Mouse (Mus musculus): ENCODE results near the gene Pcbp1.

Pcbp1 gene

GRCm38 (mm10) chr6:86503513-86503912 lies 22.6 kb downstream of the Pcbp1 start:
- TF ChIP-seq POU5F1 (IDR thresholded peaks at IDR 0.05; ENCODE audit: borderline replicate concordance, low read length) (no peak), NANOG (IDR thresholded peaks at IDR 0.05; ENCODE audit: borderline replicate concordance, low read length) (no peak), CTCF (conservative IDR thresholded peaks at IDR 0.05; ENCODE audit: low read length) (no peak)
- H3K27me3 ChIP-seq (ENCODE audit: insufficient read depth, low read length) = no peaks in the 10 kb centered on the region
- H3K4me1 ChIP-seq (replicated peaks; ENCODE audit: low read depth, low read length) = peaks cover 73% of the 10 kb centered on the region
- H3K4me3 ChIP-seq (replicated peaks; ENCODE audit: low read length) = no peak overlapping the region
- H3K9me3 ChIP-seq (ENCODE audit: low read length) = no peaks in the 10 kb centered on the region
- H3K36me3 ChIP-seq (ENCODE audit: insufficient read depth, low read length) = peaks cover 8% of the 10 kb centered on the region

- H3K27me3 ChIP-seq (ENCODE audit: insufficient read depth, low read length) = no peaks in the 10 kb centered on the region
- peaks cover 65% of the 10 kb centered on the region for H3K4me1 ChIP-seq (replicated peaks; ENCODE audit: low read depth, low read length)
- H3K9me3 ChIP-seq (ENCODE audit: low read length) = no peaks in the 10 kb centered on the region
- H3K4me3 ChIP-seq (replicated peaks; ENCODE audit: low read length) = peak overlapping the region; percentile 32
- peaks cover 8% of the 10 kb centered on the region for H3K36me3 ChIP-seq (ENCODE audit: insufficient read depth, low read length)
- TF ChIP-seq POU5F1 (IDR thresholded peaks at IDR 0.05; ENCODE audit: borderline replicate concordance, low read length) (no peak), NANOG (IDR thresholded peaks at IDR 0.05; ENCODE audit: borderline replicate concordance, low read length) (no peak), CTCF (conservative IDR thresholded peaks at IDR 0.05; ENCODE audit: low read length) (no peak)
Measured at GRCm38 (mm10) chr6:86499571-86500109, 26.5 kb downstream of the Pcbp1 start.

- H3K4me3 ChIP-seq (replicated peaks; ENCODE audit: low read length) = peak overlapping the region; percentile 79
Measured at GRCm38 (mm10) chr6:86497942-86498732, 28.0 kb downstream of the Pcbp1 start.

GRCm38 (mm10) chr6:86497071-86497815 lies 28.9 kb downstream of the Pcbp1 start:
- Histone ChIP-seq H3K4me1 (replicated peaks; ENCODE audit: low read depth, low read length) (peaks cover 69% of the 10 kb centered on the region), H3K36me3 (ENCODE audit: insufficient read depth, low read length) (peaks cover 8% of the 10 kb centered on the region), H3K9me3 (ENCODE audit: low read length) (no peaks in the 10 kb centered on the region), H3K4me3 (replicated peaks; ENCODE audit: low read length) (peak overlapping the region; percentile 79), H3K27me3 (ENCODE audit: insufficient read depth, low read length) (no peaks in the 10 kb centered on the region)
- 0 out of 2 replicates have a peak, but pooled peaks have one; percentile 7 for TF ChIP-seq CTCF (conservative IDR thresholded peaks at IDR 0.05; ENCODE audit: low read length)
- no peak for TF ChIP-seq NANOG (IDR thresholded peaks at IDR 0.05; ENCODE audit: borderline replicate concordance, low read length)
- no peak for TF ChIP-seq POU5F1 (IDR thresholded peaks at IDR 0.05; ENCODE audit: borderline replicate concordance, low read length)

More at GRCm38 (mm10) chr6:86497942-86498732, 28.0 kb downstream of the Pcbp1 start:
- no peak for TF ChIP-seq POU5F1 (IDR thresholded peaks at IDR 0.05; ENCODE audit: borderline replicate concordance, low read length)
- no peak for TF ChIP-seq CTCF (conservative IDR thresholded peaks at IDR 0.05; ENCODE audit: low read length)
- TF ChIP-seq NANOG (IDR thresholded peaks at IDR 0.05; ENCODE audit: borderline replicate concordance, low read length) = no peak
- H3K27me3 ChIP-seq (ENCODE audit: insufficient read depth, low read length) = no peaks in the 10 kb centered on the region
- H3K4me1 ChIP-seq (replicated peaks; ENCODE audit: low read depth, low read length) = peaks cover 63% of the 10 kb centered on the region
- peaks cover 8% of the 10 kb centered on the region for H3K36me3 ChIP-seq (ENCODE audit: insufficient read depth, low read length)
- H3K9me3 ChIP-seq (ENCODE audit: low read length) = no peaks in the 10 kb centered on the region

- peaks cover 4% of the 10 kb centered on the region for H3K36me3 ChIP-seq (ENCODE audit: insufficient read depth, low read length)
- H3K27me3 ChIP-seq (ENCODE audit: insufficient read depth, low read length) = no peaks in the 10 kb centered on the region
- TF ChIP-seq POU5F1 (IDR thresholded peaks at IDR 0.05; ENCODE audit: borderline replicate concordance, low read length) = no peak
- no peaks in the 10 kb centered on the region for H3K9me3 ChIP-seq (ENCODE audit: low read length)
- H3K4me1 ChIP-seq (replicated peaks; ENCODE audit: low read depth, low read length) = peaks cover 69% of the 10 kb centered on the region
- peak overlapping the region; percentile 79 for H3K4me3 ChIP-seq (replicated peaks; ENCODE audit: low read length)
Measured at GRCm38 (mm10) chr6:86496585-86496984, 29.5 kb downstream of the Pcbp1 start.

GRCm38 (mm10) chr6:86496127-86496526 lies 30.0 kb downstream of the Pcbp1 start:
- no peaks in the 10 kb centered on the region for H3K27me3 ChIP-seq (ENCODE audit: insufficient read depth, low read length)
- H3K9me3 ChIP-seq (ENCODE audit: low read length) = no peaks in the 10 kb centered on the region
- peaks cover 71% of the 10 kb centered on the region for H3K4me1 ChIP-seq (replicated peaks; ENCODE audit: low read depth, low read length)
- peaks cover 4% of the 10 kb centered on the region; the same call in 1 of the 2 replicates for H3K36me3 ChIP-seq (ENCODE audit: insufficient read depth, low read length)
- H3K4me3 ChIP-seq (replicated peaks; ENCODE audit: low read length) = peak overlapping the region; percentile 79
- TF ChIP-seq NANOG (IDR thresholded peaks at IDR 0.05; ENCODE audit: borderline replicate concordance, low read length) (no peak), CTCF (conservative IDR thresholded peaks at IDR 0.05; ENCODE audit: low read length) (no peak)

- TF ChIP-seq CTCF (conservative IDR thresholded peaks at IDR 0.05; ENCODE audit: low read length) = no peak
- no peak for TF ChIP-seq NANOG (IDR thresholded peaks at IDR 0.05; ENCODE audit: borderline replicate concordance, low read length)
- no peak for TF ChIP-seq POU5F1 (IDR thresholded peaks at IDR 0.05; ENCODE audit: borderline replicate concordance, low read length)
- H3K36me3 ChIP-seq (ENCODE audit: insufficient read depth, low read length) = 0 out of 2 replicates have a peak, but pooled peaks cover under 1% of the 10 kb centered on the region
- peaks cover 3% of the 10 kb centered on the region; the same call in 1 of the 2 replicates for H3K9me3 ChIP-seq (ENCODE audit: low read length)
- no peaks in the 10 kb centered on the region for H3K27me3 ChIP-seq (ENCODE audit: insufficient read depth, low read length)
- peak overlapping the region; percentile 79 for H3K4me3 ChIP-seq (replicated peaks; ENCODE audit: low read length)
- H3K4me1 ChIP-seq (replicated peaks; ENCODE audit: low read depth, low read length) = peaks cover 70% of the 10 kb centered on the region
Measured at GRCm38 (mm10) chr6:86495661-86496060, 30.5 kb downstream of the Pcbp1 start.

GRCm38 (mm10) chr6:86494767-86495166 lies 31.4 kb downstream of the Pcbp1 start:
- Histone ChIP-seq H3K27me3 (ENCODE audit: insufficient read depth, low read length) (no peaks in the 10 kb centered on the region), H3K36me3 (ENCODE audit: insufficient read depth, low read length) (no peaks in the 10 kb centered on the region), H3K9me3 (ENCODE audit: low read length) (peaks cover 11% of the 10 kb centered on the region), H3K4me1 (replicated peaks; ENCODE audit: low read depth, low read length) (peaks cover 61% of the 10 kb centered on the region), H3K4me3 (replicated peaks; ENCODE audit: low read length) (no peak overlapping the region)
- peak; percentile 37 for TF ChIP-seq CTCF (conservative IDR thresholded peaks at IDR 0.05; ENCODE audit: low read length)
- TF ChIP-seq POU5F1 (IDR thresholded peaks at IDR 0.05; ENCODE audit: borderline replicate concordance, low read length) = no peak
- no peak for TF ChIP-seq NANOG (IDR thresholded peaks at IDR 0.05; ENCODE audit: borderline replicate concordance, low read length)

All from E14TG2a.4 (cell line).